Mouse (Mus musculus): ENCODE results near the gene Dnajc4. TPM values are rescaled to one million over a fixed set of nuclear protein-coding genes. Genes with fewer than 3 reads are reported as not detected.

Gene Dnajc4
- polyA plus RNA-seq, 1 experiment = 31.6 TPM

GRCm38 (mm10) chr19:6950613-6951153 lies 41.7 kb downstream of the Dnajc4 start:
- peak overlapping the region; percentile 70 for H3K4me3 ChIP-seq (ENCODE audit: control insufficient read depth, insufficient read depth, low read length)
- peaks cover 20% of the 10 kb centered on the region for H3K4me1 ChIP-seq (replicated peaks; ENCODE audit: control insufficient read depth, insufficient read depth, low read length)
- no peaks in the 10 kb centered on the region for H3K36me3 ChIP-seq (ENCODE audit: control insufficient read depth, insufficient read depth, low read length)
- TF ChIP-seq CTCF (IDR thresholded peaks at IDR 0.05; ENCODE audit: borderline replicate concordance, control insufficient read depth, extremely low read depth, insufficient read depth, low read length, poor library complexity) (no peak), POLR2A (IDR thresholded peaks at IDR 0.05; ENCODE audit: control insufficient read depth, extremely low read depth, insufficient read depth, low read length, poor library complexity) (no peak)
- H3K27ac ChIP-seq (ENCODE audit: control insufficient read depth, insufficient read depth, low read length) = peak overlapping the region; percentile 73
- H3K27me3 ChIP-seq (ENCODE audit: control insufficient read depth, insufficient read depth, low read length) = no peaks in the 10 kb centered on the region
- under 1% methylated on average over 28 of the region's 28 CpGs for WGBS
- peak; percentile 47 for DNase-seq

- Histone ChIP-seq H3K4me3 (ENCODE audit: control insufficient read depth, insufficient read depth, low read length) (no peak overlapping the region), H3K4me1 (replicated peaks; ENCODE audit: control insufficient read depth, insufficient read depth, low read length) (peaks cover 20% of the 10 kb centered on the region), H3K36me3 (ENCODE audit: control insufficient read depth, insufficient read depth, low read length) (no peaks in the 10 kb centered on the region), H3K27ac (ENCODE audit: control insufficient read depth, insufficient read depth, low read length) (no peak overlapping the region), H3K27me3 (ENCODE audit: control insufficient read depth, insufficient read depth, low read length) (no peaks in the 10 kb centered on the region)
- DNase-seq = no peak
- no peak for TF ChIP-seq CTCF (IDR thresholded peaks at IDR 0.05; ENCODE audit: borderline replicate concordance, control insufficient read depth, extremely low read depth, insufficient read depth, low read length, poor library complexity)
- TF ChIP-seq POLR2A (IDR thresholded peaks at IDR 0.05; ENCODE audit: control insufficient read depth, extremely low read depth, insufficient read depth, low read length, poor library complexity) = no peak
- 88% methylated on average over 5 of the region's 5 CpGs for WGBS
These were observed 42.4 kb downstream of the Dnajc4 start for GRCm38 (mm10) chr19:6949951-6950350.

- TF ChIP-seq CTCF (IDR thresholded peaks at IDR 0.05; ENCODE audit: borderline replicate concordance, control insufficient read depth, extremely low read depth, insufficient read depth, low read length, poor library complexity) = no peak
- TF ChIP-seq POLR2A (IDR thresholded peaks at IDR 0.05; ENCODE audit: control insufficient read depth, extremely low read depth, insufficient read depth, low read length, poor library complexity) = no peak
- no peak for DNase-seq
- Histone ChIP-seq H3K36me3 (ENCODE audit: control insufficient read depth, insufficient read depth, low read length) (no peaks in the 10 kb centered on the region), H3K4me3 (ENCODE audit: control insufficient read depth, insufficient read depth, low read length) (no peak overlapping the region), H3K4me1 (replicated peaks; ENCODE audit: control insufficient read depth, insufficient read depth, low read length) (peaks cover 20% of the 10 kb centered on the region), H3K27me3 (ENCODE audit: control insufficient read depth, insufficient read depth, low read length) (no peaks in the 10 kb centered on the region), H3K27ac (ENCODE audit: control insufficient read depth, insufficient read depth, low read length) (no peak overlapping the region)
- WGBS = 97% methylated on average over 5 of the region's 5 CpGs
These were observed 42.8 kb downstream of the Dnajc4 start for GRCm38 (mm10) chr19:6949532-6949931.

GRCm38 (mm10) chr19:6948186-6948585 lies 44.2 kb downstream of the Dnajc4 start:
- Histone ChIP-seq H3K36me3 (ENCODE audit: control insufficient read depth, insufficient read depth, low read length) (no peaks in the 10 kb centered on the region), H3K4me1 (replicated peaks; ENCODE audit: control insufficient read depth, insufficient read depth, low read length) (peaks cover 20% of the 10 kb centered on the region), H3K4me3 (ENCODE audit: control insufficient read depth, insufficient read depth, low read length) (no peak overlapping the region), H3K27ac (ENCODE audit: control insufficient read depth, insufficient read depth, low read length) (no peak overlapping the region), H3K27me3 (ENCODE audit: control insufficient read depth, insufficient read depth, low read length) (no peaks in the 10 kb centered on the region)
- DNase-seq = no peak
- no peak for TF ChIP-seq CTCF (IDR thresholded peaks at IDR 0.05; ENCODE audit: borderline replicate concordance, control insufficient read depth, extremely low read depth, insufficient read depth, low read length, poor library complexity)
- TF ChIP-seq POLR2A (IDR thresholded peaks at IDR 0.05; ENCODE audit: control insufficient read depth, extremely low read depth, insufficient read depth, low read length, poor library complexity) = no peak
- 80% methylated on average over 4 of the region's 4 CpGs for WGBS

GRCm38 (mm10) chr19:6947742-6948141 lies 44.6 kb downstream of the Dnajc4 start:
- no peak for DNase-seq
- Histone ChIP-seq H3K4me3 (ENCODE audit: control insufficient read depth, insufficient read depth, low read length) (no peak overlapping the region), H3K27me3 (ENCODE audit: control insufficient read depth, insufficient read depth, low read length) (no peaks in the 10 kb centered on the region), H3K27ac (ENCODE audit: control insufficient read depth, insufficient read depth, low read length) (no peak overlapping the region), H3K36me3 (ENCODE audit: control insufficient read depth, insufficient read depth, low read length) (no peaks in the 10 kb centered on the region), H3K4me1 (replicated peaks; ENCODE audit: control insufficient read depth, insufficient read depth, low read length) (peaks cover 19% of the 10 kb centered on the region)
- TF ChIP-seq POLR2A (IDR thresholded peaks at IDR 0.05; ENCODE audit: control insufficient read depth, extremely low read depth, insufficient read depth, low read length, poor library complexity) = no peak
- no peak for TF ChIP-seq CTCF (IDR thresholded peaks at IDR 0.05; ENCODE audit: borderline replicate concordance, control insufficient read depth, extremely low read depth, insufficient read depth, low read length, poor library complexity)
- 88% methylated on average over 4 of the region's 4 CpGs for WGBS

GRCm38 (mm10) chr19:6943709-6944108 lies 48.7 kb downstream of the Dnajc4 start:
- peaks cover 16% of the 10 kb centered on the region for H3K4me1 ChIP-seq (replicated peaks; ENCODE audit: control insufficient read depth, insufficient read depth, low read length)
- H3K36me3 ChIP-seq (ENCODE audit: control insufficient read depth, insufficient read depth, low read length) = no peaks in the 10 kb centered on the region

GRCm38 (mm10) chr19:6942764-6943163 lies 49.6 kb downstream of the Dnajc4 start:
- Histone ChIP-seq H3K4me1 (replicated peaks; ENCODE audit: control insufficient read depth, insufficient read depth, low read length) (peaks cover 12% of the 10 kb centered on the region), H3K27me3 (ENCODE audit: control insufficient read depth, insufficient read depth, low read length) (no peaks in the 10 kb centered on the region), H3K27ac (ENCODE audit: control insufficient read depth, insufficient read depth, low read length) (peak overlapping the region; percentile 8; the same call in 1 of the 2 replicates), H3K36me3 (ENCODE audit: control insufficient read depth, insufficient read depth, low read length) (no peaks in the 10 kb centered on the region), H3K4me3 (ENCODE audit: control insufficient read depth, insufficient read depth, low read length) (peak overlapping the region; percentile 44)
- DNase-seq = no peak
- TF ChIP-seq POLR2A (IDR thresholded peaks at IDR 0.05; ENCODE audit: control insufficient read depth, extremely low read depth, insufficient read depth, low read length, poor library complexity) (no peak; the same call in 1 of the 2 replicates), CTCF (IDR thresholded peaks at IDR 0.05; ENCODE audit: borderline replicate concordance, control insufficient read depth, extremely low read depth, insufficient read depth, low read length, poor library complexity) (no peak)
- 44% methylated on average over 5 of the region's 5 CpGs for WGBS

More at GRCm38 (mm10) chr19:6943709-6944108, 48.7 kb downstream of the Dnajc4 start:
- WGBS = 99% methylated on average over 6 of the region's 6 CpGs
- DNase-seq = no peak
- Histone ChIP-seq H3K4me3 (ENCODE audit: control insufficient read depth, insufficient read depth, low read length) (no peak overlapping the region), H3K27ac (ENCODE audit: control insufficient read depth, insufficient read depth, low read length) (no peak overlapping the region), H3K27me3 (ENCODE audit: control insufficient read depth, insufficient read depth, low read length) (no peaks in the 10 kb centered on the region)
- TF ChIP-seq POLR2A (IDR thresholded peaks at IDR 0.05; ENCODE audit: control insufficient read depth, extremely low read depth, insufficient read depth, low read length, poor library complexity) (no peak), CTCF (IDR thresholded peaks at IDR 0.05; ENCODE audit: borderline replicate concordance, control insufficient read depth, extremely low read depth, insufficient read depth, low read length, poor library complexity) (no peak)

Data from thymus, adult 2 months (tissue).